Mouse (Mus musculus) CD4-positive, CD25-positive, alpha-beta regulatory T cell, adult 2 months (primary cell): Measurements from ENCODE around the gene Pnpo.

Source experiments
- DNase-seq: peaks from one replicate; pipeline ENCODE4 v3.0.0-alpha.2; 2012; ENCODE audit warnings: low read depth, low spot score

Gene Pnpo

GRCm38 (mm10) chr11:96937549-96938425 lies 6.0 kb downstream of the Pnpo start:
- DNase-seq, result peak; percentile 46

GRCm38 (mm10) chr11:96935872-96936650 lies 7.7 kb downstream of the Pnpo start:
- DNase-seq, result no peak

GRCm38 (mm10) chr11:96934921-96935356 lies 8.8 kb downstream of the Pnpo start:
- peak; percentile 80 for DNase-seq

DNA sequence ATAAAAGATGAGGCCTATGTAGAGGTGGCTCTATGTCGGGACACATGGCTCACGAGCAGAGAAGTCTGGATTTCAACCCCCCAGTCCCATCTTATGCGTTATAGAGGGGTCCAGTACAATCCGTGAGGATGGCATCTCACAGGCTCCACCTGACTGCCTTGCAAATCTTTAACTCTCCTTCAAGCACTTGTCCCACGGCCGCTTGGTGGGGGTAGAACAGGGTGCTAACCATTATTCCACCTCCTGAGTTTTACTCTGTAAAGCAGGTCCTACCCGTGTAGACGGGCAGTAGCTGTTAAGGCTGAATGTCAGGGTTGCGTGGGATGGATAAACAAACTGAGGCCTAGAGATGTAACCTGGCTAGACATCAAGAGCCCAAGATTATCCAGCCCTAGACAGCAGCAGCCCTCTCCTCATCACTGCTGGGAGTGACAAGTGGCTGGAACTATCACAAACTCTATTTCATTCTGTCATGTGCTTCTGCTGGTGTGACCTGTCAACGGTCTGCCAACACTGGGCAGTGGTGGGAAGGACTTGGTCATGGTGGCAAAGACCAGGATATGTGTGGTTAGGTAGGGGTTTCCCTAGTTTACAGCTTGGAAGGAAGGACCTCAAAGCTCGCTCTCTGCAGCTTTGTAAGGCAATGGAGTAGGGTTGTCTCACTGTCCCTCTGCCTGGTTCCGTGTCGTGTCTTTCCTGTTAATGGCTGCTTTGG lies 10.1 kb downstream of the Pnpo start:
- no peak for DNase-seq

DNA sequence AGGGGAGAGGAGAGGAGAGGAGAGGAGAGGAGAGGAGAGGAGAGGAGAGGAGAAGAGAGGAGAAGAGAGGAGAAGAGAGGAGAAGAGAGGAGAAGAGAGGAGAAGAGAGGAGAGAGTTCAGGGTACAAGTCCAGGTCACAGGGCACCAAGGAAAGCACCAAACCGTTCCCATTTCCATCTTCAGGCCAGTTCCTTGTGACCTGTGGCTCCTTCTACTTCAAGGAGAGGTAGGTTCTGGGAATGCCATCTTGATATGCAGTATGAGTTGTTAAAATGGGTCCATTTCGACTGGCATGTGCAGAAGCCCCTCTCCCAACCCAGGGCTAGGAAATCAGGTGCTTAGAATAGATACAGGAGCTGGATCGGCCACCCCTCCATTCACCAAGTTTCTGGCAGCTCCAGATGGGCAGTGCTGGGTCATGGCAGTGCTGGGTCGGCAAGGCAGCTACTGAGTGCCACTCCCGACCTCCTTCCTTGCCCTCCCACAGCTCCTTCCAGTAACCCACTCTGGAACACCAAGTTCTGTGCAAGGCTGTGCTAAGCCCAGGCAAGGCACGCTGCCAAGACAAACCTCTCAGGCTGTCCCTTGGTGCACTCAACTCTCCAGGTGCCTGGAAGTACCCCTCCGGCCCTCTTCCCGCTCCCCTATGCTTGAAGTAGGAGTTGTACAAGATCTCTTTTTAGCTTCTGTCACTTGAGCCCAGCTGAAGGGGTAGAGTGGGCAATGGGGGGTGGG lies 12.3 kb downstream of the Pnpo start:
- no peak for DNase-seq

GRCm38 (mm10) chr11:96929766-96930331 lies 13.9 kb downstream of the Pnpo start:
- DNase-seq, result no peak

GRCm38 (mm10) chr11:96929096-96929765 lies 14.6 kb downstream of the Pnpo start:
- DNase-seq, result no peak

- no peak for DNase-seq
Observed at GRCm38 (mm10) chr11:96928691-96929090, 15.1 kb downstream of the Pnpo start.

DNA sequence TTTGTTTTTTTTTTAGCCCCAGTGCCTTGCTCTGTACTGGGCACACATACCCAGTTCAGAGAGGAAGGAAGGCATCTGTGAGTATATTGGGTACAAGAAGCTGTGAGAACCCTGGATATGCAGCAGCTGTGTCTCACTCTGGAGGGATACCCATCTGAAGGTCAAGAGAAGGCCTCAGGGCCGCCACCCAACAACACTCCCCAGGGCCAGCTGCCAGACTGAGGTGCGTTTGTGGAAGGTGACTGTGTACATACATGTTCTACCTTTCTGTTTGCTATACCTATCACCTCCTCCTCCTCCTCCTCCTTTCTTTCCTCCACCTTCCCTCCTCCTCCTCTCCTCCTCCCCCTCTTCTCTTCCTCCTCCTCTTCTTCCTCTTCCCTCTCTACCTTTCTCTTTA lies 15.7 kb downstream of the Pnpo start, which contains the start of gene Prr15l:
Prr15l (plus strand) TSS at position 17 of the 400 bp plus-strand sequence.
- DNase-seq, result no peak

DNA sequence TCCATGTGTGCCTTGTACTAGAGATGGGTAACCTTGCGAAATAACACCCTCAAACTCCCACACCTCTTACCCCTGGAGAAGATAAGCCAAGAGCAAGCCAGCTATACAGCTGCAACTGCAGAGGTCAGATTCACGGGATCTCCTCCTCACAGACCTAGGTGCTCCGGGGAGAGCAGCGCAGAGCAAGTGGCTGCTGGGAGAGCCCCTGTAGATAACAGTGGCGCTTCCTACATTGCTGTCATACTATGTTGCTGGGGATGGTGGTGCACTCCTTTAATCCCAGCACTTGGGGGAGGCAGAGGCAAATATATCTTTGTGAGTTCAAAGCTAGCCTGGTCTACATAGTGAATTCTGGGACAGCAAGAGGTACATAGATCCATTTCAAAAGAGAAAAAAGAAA lies 17.2 kb downstream of the Pnpo start:
- DNase-seq, result no peak

- no peak for DNase-seq
Observed at GRCm38 (mm10) chr11:96925469-96926148, 18.2 kb downstream of the Pnpo start.

DNA sequence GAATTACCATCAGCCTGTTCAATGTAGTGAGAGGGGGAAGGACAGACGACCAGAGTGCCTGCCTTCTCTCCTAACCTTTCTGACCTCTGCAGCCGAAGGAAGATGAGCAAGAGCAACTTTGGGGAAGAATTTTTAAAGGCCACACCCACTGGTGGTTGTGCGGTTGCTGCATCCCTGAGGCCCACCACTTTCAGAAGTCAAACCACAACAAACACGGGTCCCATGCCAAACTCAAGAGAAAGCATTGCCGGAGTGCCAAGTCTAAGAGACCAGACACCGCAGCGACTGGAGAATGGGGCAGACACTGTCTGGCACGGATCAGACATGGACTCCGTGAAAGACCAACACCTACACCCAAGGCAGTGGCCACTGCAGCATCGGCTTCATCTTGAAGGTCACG lies 18.9 kb downstream of the Pnpo start:
- DNase-seq, result no peak

- DNase-seq, result no peak
Observed at GRCm38 (mm10) chr11:96919003-96919402, 24.8 kb downstream of the Pnpo start.

GRCm38 (mm10) chr11:96917415-96917814 lies 26.4 kb downstream of the Pnpo start:
- no peak for DNase-seq

- no peak for DNase-seq
Observed at GRCm38 (mm10) chr11:96916885-96917396, 26.8 kb downstream of the Pnpo start.

DNA sequence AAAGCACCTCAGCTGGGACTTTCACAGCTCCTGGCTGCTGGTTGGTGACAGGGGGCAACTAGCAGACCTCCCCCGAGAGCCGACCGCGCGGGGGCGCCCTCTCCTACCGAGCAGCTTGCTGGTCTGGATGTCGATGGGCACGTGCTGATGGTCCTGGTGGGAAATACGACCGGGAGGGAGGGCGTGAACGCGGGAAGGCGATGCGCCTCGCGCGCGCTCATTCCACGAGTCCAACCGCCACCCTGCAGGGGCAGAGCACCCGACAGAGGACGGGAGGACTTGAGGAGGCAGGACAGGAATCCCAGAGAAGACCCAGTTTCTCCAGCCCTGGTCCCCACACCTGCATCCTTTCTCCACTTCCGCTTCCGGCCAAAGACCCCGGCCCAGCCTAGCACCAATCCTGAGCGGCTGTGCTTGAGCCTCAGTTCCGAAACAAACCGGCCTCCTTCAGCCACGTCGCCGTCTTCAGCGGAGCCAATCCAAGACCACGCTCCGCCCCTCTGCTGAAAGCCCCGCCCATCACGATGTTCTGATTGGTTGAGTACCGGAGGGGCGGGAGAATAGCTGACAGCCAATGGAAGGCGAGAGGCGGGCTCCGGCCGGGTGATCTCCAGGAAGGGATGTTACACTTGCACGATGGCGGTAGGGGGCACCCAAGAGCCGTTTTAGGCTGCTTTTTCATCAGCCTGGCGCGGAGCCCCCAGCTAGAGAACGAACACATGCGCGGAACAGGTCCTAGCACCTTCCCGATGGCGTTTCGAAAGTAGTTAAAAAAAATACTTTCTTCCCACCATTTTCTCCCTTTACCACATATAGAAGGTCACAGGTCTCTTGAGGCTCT lies 27.5 kb downstream of the Pnpo start, which contains the start of gene Cdk5rap3:
Cdk5rap3 (minus strand) TSS at position 453 of the 841 bp plus-strand sequence.
- peak; percentile 99 for DNase-seq

GRCm38 (mm10) chr11:96912682-96913081 lies 31.1 kb downstream of the Pnpo start:
- DNase-seq, result peak; percentile 50

GRCm38 (mm10) chr11:96910003-96910402 lies 33.8 kb downstream of the Pnpo start:
- peak; percentile 87 for DNase-seq
